Mouse (Mus musculus) MEL (cell line): ENCODE measurements around the gene Mbnl1.

Experiments
- CHD2 ChIP-seq: IDR thresholded peaks from 2 replicates; pipeline ENCODE4 v1.6.1; 2011; ENCODE audit warnings: low read length, improper control_type of control experiment
- CTCF ChIP-seq, 3 experiments: IDR thresholded peaks in 2 of 3; conservative IDR thresholded peaks in 1 of 3; 2 replicates each; pipeline ENCODE4 v1.5.1; 2011 to 2012; ENCODE audit warnings: low read length in 3 of 3, low read depth in 2 of 3, mild to moderate bottlenecking in 2 of 3, improper control_type of control experiment in 1 of 3, inconsistent platforms in 1 of 3, mixed read lengths in 1 of 3, moderate library complexity in 1 of 3; ENCODE audit not compliant: control insufficient read depth in 1 of 3, insufficient read depth in 1 of 3, poor library complexity in 1 of 3, severe bottlenecking in 1 of 3
- E2F4 ChIP-seq: IDR thresholded peaks from 2 replicates; pipeline ENCODE4 v1.6.1; 2011; ENCODE audit warnings: low read depth, low read length, improper control_type of control experiment, borderline replicate concordance
- EP300 ChIP-seq, 2 experiments: IDR thresholded peaks; 2 replicates each; pipeline ENCODE4 v1.6.1; 2011; ENCODE audit warnings: improper control_type of control experiment in 2 of 2, low read length in 2 of 2, low read depth in 1 of 2, mild to moderate bottlenecking in 1 of 2
- ETS1 ChIP-seq: IDR thresholded peaks from 2 replicates; pipeline ENCODE4 v1.6.1; 2012; ENCODE audit warnings: low read depth, mild to moderate bottlenecking, inconsistent platforms, low read length, improper control_type of control experiment, moderate library complexity
- GATA1 ChIP-seq: IDR thresholded peaks from 2 replicates; pipeline ENCODE4 v1.6.1; 2011; ENCODE audit warnings: low read depth, low read length, improper control_type of control experiment
- JUND ChIP-seq: IDR thresholded peaks from 2 replicates; pipeline ENCODE4 v1.6.1; 2011; ENCODE audit warnings: low read depth, mild to moderate bottlenecking, improper control_type of control experiment, low read length
- KAT2A ChIP-seq: conservative IDR thresholded peaks from 2 replicates; pipeline ENCODE4 v1.6.1; 2012; ENCODE audit warnings: low read depth, low read length, improper control_type of control experiment, inconsistent platforms
- MAX ChIP-seq: IDR thresholded peaks from 2 replicates; pipeline ENCODE4 v1.6.1; 2011; ENCODE audit warnings: low read length, improper control_type of control experiment
- MYC ChIP-seq: IDR thresholded peaks from 2 replicates; pipeline ENCODE4 v1.6.1; 2011; ENCODE audit warnings: low read depth, mild to moderate bottlenecking, low read length, improper control_type of control experiment, moderate library complexity
- POLR2A ChIP-seq, 2 experiments: IDR thresholded peaks; 2 replicates each; pipeline ENCODE4 v1.6.1; 2011 to 2012; ENCODE audit warnings: low read length in 2 of 2, mild to moderate bottlenecking in 2 of 2, control low read depth in 1 of 2, improper control_type of control experiment in 1 of 2, low read depth in 1 of 2, moderate library complexity in 1 of 2; ENCODE audit not compliant: control insufficient read depth in 1 of 2, insufficient read depth in 1 of 2, poor library complexity in 1 of 2
- ZKSCAN1 ChIP-seq: IDR thresholded peaks from 2 replicates; pipeline ENCODE4 v1.6.1; 2012; ENCODE audit warnings: low read depth, mild to moderate bottlenecking, inconsistent platforms, low read length, improper control_type of control experiment, moderate library complexity
- ZMIZ1 ChIP-seq: IDR thresholded peaks from 2 replicates; pipeline ENCODE4 v1.6.1; 2012; ENCODE audit warnings: low read depth, mild to moderate bottlenecking, inconsistent platforms, low read length, improper control_type of control experiment, moderate library complexity
- ZNF384 ChIP-seq: IDR thresholded peaks from 2 replicates; pipeline ENCODE4 v1.6.1; 2012; ENCODE audit warnings: low read depth, mild to moderate bottlenecking, inconsistent platforms, low read length, improper control_type of control experiment

DNA sequence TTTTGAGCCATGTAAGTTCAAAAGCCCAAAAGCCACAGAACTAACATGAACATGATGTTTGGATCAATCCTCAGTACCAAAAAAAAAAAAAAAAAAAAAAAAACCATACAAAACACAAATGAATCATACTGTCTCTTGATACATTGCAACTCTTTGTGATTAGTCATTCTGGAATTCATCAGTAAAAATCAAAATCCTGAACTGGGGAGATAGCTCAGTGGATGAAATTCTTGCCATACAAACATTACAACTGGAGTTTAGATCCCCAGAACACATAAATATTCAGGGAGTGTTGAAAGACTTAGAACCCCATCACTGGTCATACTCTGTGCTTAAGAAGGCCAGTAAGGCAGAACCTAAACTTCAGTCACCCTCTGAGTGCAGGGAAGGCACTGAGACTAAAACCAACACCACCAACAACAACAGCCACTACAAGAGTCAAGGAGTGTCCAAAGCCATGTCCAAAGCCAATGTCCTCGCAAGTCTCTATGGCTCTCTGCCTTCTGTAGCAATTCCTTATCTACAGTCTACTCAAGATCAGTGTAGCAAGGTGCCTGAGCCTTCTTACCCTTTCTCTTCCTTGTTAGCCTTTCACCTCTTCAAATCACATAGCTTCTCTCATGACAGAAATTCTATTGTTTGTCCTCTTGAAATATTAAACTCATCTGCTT is 160.3 kb downstream of the Mbnl1 start:
- TF ChIP-seq POLR2A (IDR thresholded peaks at IDR 0.05; ENCODE audit: control insufficient read depth in 1 of 2, insufficient read depth in 1 of 2, low read depth in 1 of 2, low read length in 2 of 2, poor library complexity in 1 of 2), result no peak
- TF ChIP-seq ZNF384, result peak; percentile 71
- TF ChIP-seq CTCF (IDR thresholded peaks at IDR 0.05 in 2 of 3, conservative IDR thresholded peaks at IDR 0.05 in 1 of 3; ENCODE audit: control insufficient read depth in 1 of 3, insufficient read depth in 1 of 3, low read depth in 2 of 3, low read length in 3 of 3, poor library complexity in 1 of 3, severe bottlenecking in 1 of 3), result no peak
- TF ChIP-seq JUND, result no peak
- TF ChIP-seq ZKSCAN1, result no peak
- no peak for TF ChIP-seq CHD2
- no peak for TF ChIP-seq GATA1
- TF ChIP-seq E2F4, result no peak
- no peak for TF ChIP-seq MYC
- no peak for TF ChIP-seq ZMIZ1
- TF ChIP-seq EP300 (IDR thresholded peaks at IDR 0.05; ENCODE audit: low read depth in 1 of 2, low read length in 2 of 2), result no peak
- no peak for TF ChIP-seq KAT2A
- no peak for TF ChIP-seq MAX
- TF ChIP-seq ETS1, result no peak
